Mouse (Mus musculus) kidney, adult 2 months (tissue): ENCODE data around the gene Moxd2. TPM values are rescaled to one million over a fixed set of nuclear protein-coding genes. Genes with fewer than 3 reads are reported as not detected.

Source experiments
- DNase-seq: peaks from one replicate; pipeline ENCODE4 v3.0.0; 2021
- H3K27ac ChIP-seq: fragments of 200-500 bp; 2 replicates; pipeline ENCODE4 v1.5.1; 2012; ENCODE audit warnings: low read depth, low read length, control low read depth, inconsistent platforms; ENCODE audit not compliant: insufficient read depth
- H3K27me3 ChIP-seq: fragments of 200-500 bp; replicated peaks from 2 replicates; pipeline ENCODE4 v1.6.1; 2012; ENCODE audit warnings: mild to moderate bottlenecking, moderate library complexity, low read length, inconsistent platforms; ENCODE audit not compliant: control insufficient read depth, insufficient read depth
- H3K36me3 ChIP-seq: fragments of 200-500 bp; 2 replicates; pipeline ENCODE4 v1.6.1; 2012; ENCODE audit warnings: mild to moderate bottlenecking, moderate library complexity, low read length, inconsistent platforms; ENCODE audit not compliant: control insufficient read depth, insufficient read depth
- H3K4me1 ChIP-seq: fragments of 200-500 bp; 2 replicates; pipeline ENCODE4 v1.6.1; 2011; ENCODE audit warnings: low read length; ENCODE audit not compliant: control insufficient read depth, insufficient read depth
- H3K4me3 ChIP-seq: fragments of 200-500 bp; 2 replicates; pipeline ENCODE4 v1.5.1; 2011; ENCODE audit warnings: mild to moderate bottlenecking, low read depth, low read length, control low read depth; ENCODE audit not compliant: insufficient read depth
- CTCF ChIP-seq: fragments of 200-500 bp; conservative IDR thresholded peaks from 2 replicates; pipeline ENCODE4 v1.5.1; 2011; ENCODE audit warnings: low read depth, mild to moderate bottlenecking, control low read depth, low read length, moderate library complexity, mixed read lengths; ENCODE audit not compliant: insufficient read depth, insufficient read length
- POLR2A ChIP-seq: fragments of 200-500 bp; IDR thresholded peaks from one replicate; pipeline ENCODE4 v1.6.1; 2011; ENCODE audit warnings: low read depth, low read length, control low read depth
- polyA plus RNA-seq: library from polyadenylated mRNA; depleted of rRNA; stranded (reverse); fragments of >200 nt; gene quantifications from 2 replicates; pipeline ENCODE4 v1.2.3, GENCODE M21; 2012; rRNA removed

The Moxd2 gene
- polyA plus RNA-seq, 1 experiment, result not detected

DNA sequence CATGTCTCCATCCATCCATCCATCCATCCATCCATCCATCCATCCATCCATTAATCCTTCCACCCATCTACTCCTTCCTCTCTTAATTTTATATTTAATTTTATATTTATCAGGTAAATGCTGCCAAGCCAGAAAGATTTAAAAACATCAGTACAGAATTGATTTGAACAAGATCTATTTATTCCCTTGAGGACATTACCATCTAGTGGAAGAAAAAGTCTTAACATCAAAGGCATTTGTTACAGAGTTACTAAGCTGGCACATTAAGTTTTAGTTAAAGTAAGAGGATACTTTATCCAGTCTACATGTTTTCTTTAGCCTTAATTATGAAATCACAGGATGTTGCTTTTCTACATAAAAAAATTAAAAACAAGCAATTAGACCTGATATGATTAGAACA lies 42.0 kb downstream of the Moxd2 start:
- Histone ChIP-seq H3K27me3 (no peaks in the 10 kb centered on the region; the same call in 1 of the 2 replicates), H3K4me3 (no peak overlapping the region), H3K27ac (no peak overlapping the region), H3K4me1 (no peaks in the 10 kb centered on the region), H3K36me3 (no peaks in the 10 kb centered on the region)
- DNase-seq, result no peak
- no peak for TF ChIP-seq CTCF
- TF ChIP-seq POLR2A, result no peak

Other genes starting within 250 kb of the Moxd2 start
- gene Prss58, start 12.9 kb upstream of the Moxd2 start, polyA plus RNA-seq, result not detected in 2 replicates
- 0.05 TPM in 1 of 2 replicates, not detected in the other for gene 1700074P13Rik, start 53.1 kb upstream of the Moxd2 start, polyA plus RNA-seq
- not detected in 2 replicates for gene Gm4744, start 64.4 kb upstream of the Moxd2 start, polyA plus RNA-seq
- not detected in 2 replicates for gene 1810009J06Rik, start 77.3 kb upstream of the Moxd2 start, polyA plus RNA-seq
- gene Gm2663, start 112.0 kb upstream of the Moxd2 start, polyA plus RNA-seq, result not detected in 2 replicates
- gene 2210010C04Rik, start 148.0 kb upstream of the Moxd2 start, polyA plus RNA-seq, result 0.05 TPM in 1 of 2 replicates, not detected in the other